Mouse (Mus musculus): ENCODE results near the gene Noa1. TPM values are rescaled to one million over a fixed set of nuclear protein-coding genes. Genes with fewer than 3 reads are reported as not detected.

Noa1 gene
- 34.1 and 36.6 TPM in 2 replicates for polyA plus RNA-seq (2014; fragmentation: Nextera tagmentation; extraction: Ambion mirVana)

DNA sequence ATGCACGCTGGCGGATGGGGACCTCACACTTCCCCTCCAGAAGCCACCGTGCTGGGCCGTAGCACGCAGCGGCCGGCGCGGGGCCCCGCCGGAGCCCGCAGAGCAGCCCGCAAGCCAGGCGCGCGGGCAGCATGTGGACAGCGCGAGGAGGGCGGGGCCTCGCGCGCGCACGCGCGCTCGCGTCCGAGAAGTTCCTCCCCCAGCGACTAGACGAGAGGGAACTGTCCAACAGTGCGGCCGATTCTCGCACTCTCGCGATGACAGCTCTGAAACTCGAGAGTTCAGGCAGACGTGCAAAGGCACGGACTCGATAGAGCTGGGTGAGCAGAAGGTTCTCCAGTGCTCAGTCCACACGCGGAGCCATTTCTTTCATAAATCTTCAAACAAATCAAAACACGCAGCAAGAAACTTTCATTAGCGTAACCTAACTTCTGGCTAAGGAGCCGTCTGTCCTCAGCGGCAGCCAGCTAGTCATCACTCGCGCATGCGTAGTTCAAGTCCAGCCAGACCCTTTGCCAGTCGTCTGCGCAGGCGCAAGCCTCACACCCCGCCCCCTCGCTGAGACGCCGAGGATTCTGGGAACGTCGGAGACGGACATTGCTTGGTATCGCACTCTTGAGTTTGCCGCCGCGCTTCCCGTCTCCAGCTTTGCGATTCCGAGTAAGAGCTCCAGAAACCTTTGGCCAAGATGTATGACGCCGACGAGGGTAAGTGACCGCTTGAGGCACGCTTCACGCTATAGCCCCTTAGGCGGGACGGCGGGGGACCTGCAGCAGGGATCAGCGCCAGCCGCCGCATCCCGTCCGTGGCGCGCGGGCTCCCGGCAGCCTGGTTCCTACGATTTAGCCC is at the start of gene Noa1, which contains the start of gene Polr2b:
Gene Noa1 (minus strand): TSS at position 161 of the 849 bp plus-strand sequence.
Gene Polr2b (plus strand): TSS at position 224 of the 849 bp plus-strand sequence.
- H3K4me1 ChIP-seq (ENCODE audit: control insufficient read depth, insufficient read depth, low read length) = peaks cover 21% of the 10 kb centered on the region
- no peaks in the 10 kb centered on the region for H3K27me3 ChIP-seq (ENCODE audit: control insufficient read depth, insufficient read depth, low read length)
- peak; percentile 100 for DNase-seq (ENCODE audit: low spot score, missing footprints)
- peak within 1 kb of the TSS; percentile 97 for H3K4me2 ChIP-seq
- H3K9me3 ChIP-seq (ENCODE audit: control insufficient read depth, low read length) = no peaks in the 10 kb centered on the region
- peak within 1 kb of the TSS; percentile 88 for H3K4me3 ChIP-seq (ENCODE audit: low read depth, low read length)
- peak; percentile 96 for ATAC-seq (ENCODE audit: low FRiP score)
- under 1% methylated on average over 85 of the region's 85 CpGs for WGBS
- H3K9ac ChIP-seq (ENCODE audit: low read length) = peak within 1 kb of the TSS; percentile 89
- H3K36me3 ChIP-seq (ENCODE audit: control insufficient read depth, insufficient read depth, low read length) = peaks cover 8% of the 10 kb centered on the region; the same call in 1 of the 2 replicates
- H3K27ac ChIP-seq (ENCODE audit: low read depth, low read length) = peak within 1 kb of the TSS; percentile 88

- peak; percentile 97 for DNase-seq (ENCODE audit: low spot score, missing footprints)
- no peaks in the 10 kb centered on the region for H3K9me3 ChIP-seq (ENCODE audit: control insufficient read depth, low read length)
- peak overlapping the region; percentile 54 for H3K9ac ChIP-seq (ENCODE audit: low read length)
Measured at GRCm38 (mm10) chr5:77358347-77358746, 48.5 kb upstream of the Noa1 start.

DNA sequence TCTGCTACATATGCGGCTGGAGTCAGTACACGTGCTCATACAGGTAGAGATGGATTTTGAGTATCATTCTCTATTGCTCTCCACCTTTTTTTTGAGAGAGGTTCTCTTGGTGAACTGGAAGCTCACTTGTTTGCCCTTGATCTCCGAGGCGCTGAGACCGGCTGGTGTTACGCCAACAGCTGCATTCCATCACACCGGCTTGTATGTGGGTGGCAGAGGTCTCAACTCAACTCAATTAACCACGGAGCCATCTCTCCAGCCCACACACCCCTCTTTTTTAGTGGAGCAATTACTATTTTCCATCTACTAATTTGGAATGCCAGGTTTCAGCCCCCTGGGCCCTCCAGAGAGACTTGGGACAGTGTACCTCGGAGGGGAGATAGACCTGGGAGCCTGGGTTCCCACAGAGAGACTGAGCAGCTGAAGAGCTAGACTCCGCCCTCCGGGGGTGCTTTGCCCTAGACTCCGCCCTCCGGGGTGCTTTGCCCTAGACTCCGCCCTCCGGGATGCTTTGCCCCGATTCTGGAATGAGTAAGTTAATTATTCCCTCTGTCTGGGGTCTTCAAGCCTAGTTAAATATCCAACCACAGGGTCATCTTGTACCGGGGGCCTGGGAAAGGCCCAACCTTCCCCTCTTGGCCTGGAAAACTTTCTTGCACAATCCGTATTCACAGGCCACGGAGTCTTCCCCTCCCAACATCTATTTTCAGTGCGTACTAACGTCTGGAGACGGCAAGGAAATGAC is 47.7 kb upstream of the Noa1 start:
- no peaks in the 10 kb centered on the region for H3K36me3 ChIP-seq (ENCODE audit: control insufficient read depth, insufficient read depth, low read length)
- peak overlapping the region; percentile 58 for H3K4me2 ChIP-seq
- H3K27me3 ChIP-seq (ENCODE audit: control insufficient read depth, insufficient read depth, low read length) = no peaks in the 10 kb centered on the region
- WGBS = 18% methylated on average over 22 of the region's 22 CpGs
- peaks cover 9% of the 10 kb centered on the region; the same call in 1 of the 2 replicates for H3K4me1 ChIP-seq (ENCODE audit: control insufficient read depth, insufficient read depth, low read length)
- H3K9ac ChIP-seq (ENCODE audit: low read length) = peak overlapping the region; percentile 47
- no peak overlapping the region for H3K27ac ChIP-seq (ENCODE audit: low read depth, low read length)
- DNase-seq (ENCODE audit: low spot score, missing footprints) = peak; percentile 92
- ATAC-seq (ENCODE audit: low FRiP score) = peak; percentile 71
- no peaks in the 10 kb centered on the region for H3K9me3 ChIP-seq (ENCODE audit: control insufficient read depth, low read length)
- H3K4me3 ChIP-seq (ENCODE audit: low read depth, low read length) = peak overlapping the region; percentile 35

More at GRCm38 (mm10) chr5:77358347-77358746, 48.5 kb upstream of the Noa1 start:
- no peaks in the 10 kb centered on the region for H3K36me3 ChIP-seq (ENCODE audit: control insufficient read depth, insufficient read depth, low read length)
- peak overlapping the region; percentile 58 for H3K4me2 ChIP-seq
- no peaks in the 10 kb centered on the region for H3K27me3 ChIP-seq (ENCODE audit: control insufficient read depth, insufficient read depth, low read length)
- peak; percentile 70 for ATAC-seq (ENCODE audit: low FRiP score)
- peaks cover 9% of the 10 kb centered on the region; the same call in 1 of the 2 replicates for H3K4me1 ChIP-seq (ENCODE audit: control insufficient read depth, insufficient read depth, low read length)
- no peak overlapping the region for H3K27ac ChIP-seq (ENCODE audit: low read depth, low read length)
- WGBS = 2% methylated on average over 10 of the region's 10 CpGs
- H3K4me3 ChIP-seq (ENCODE audit: low read depth, low read length) = peak overlapping the region; percentile 35

DNA sequence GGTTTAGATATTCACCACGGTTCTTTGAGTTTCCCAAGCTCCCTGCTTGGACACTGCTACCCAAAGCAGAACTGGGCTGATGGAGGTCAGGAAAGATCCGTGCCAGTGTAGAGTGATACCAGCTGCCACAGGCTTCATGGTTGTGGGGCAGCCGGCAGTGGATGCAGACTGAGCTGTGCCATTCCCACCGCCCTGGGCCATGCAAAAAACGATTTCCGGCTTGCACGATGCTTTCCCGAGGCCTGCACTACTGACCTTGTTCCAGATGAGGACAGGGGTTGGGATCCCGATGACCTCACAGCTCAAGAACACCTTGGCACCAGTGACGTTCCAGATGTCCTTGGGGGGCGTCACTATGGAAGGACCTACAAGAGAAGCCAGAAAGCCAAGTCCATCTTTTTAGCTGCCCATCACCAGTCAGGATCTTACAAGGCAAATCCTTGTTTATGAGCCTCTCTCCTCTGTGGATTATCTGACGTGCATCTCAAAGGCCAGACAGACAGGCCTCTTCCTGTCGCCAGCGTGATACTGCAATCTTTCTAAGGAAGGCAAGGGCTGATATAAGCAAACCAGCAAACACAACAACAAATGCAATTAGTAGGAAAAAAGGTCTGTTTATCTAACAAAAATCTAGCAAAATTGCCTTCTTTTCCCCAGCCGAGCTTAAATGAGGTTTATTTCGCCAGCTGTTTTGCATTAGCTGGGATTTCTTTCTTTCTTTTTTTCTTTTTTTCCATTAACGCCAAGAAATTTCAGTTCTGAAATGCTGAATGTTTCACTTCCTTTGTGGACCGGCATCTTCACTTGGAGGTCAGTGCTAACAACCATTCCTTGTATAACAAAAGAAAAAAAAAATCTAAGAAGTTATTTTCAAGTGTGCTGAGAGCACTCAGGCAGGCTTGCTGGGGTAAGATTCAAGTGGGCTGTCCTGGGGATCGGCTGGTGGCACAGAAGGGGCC is 45.7 kb upstream of the Noa1 start:
- H3K9me3 ChIP-seq (ENCODE audit: control insufficient read depth, low read length) = no peaks in the 10 kb centered on the region
- H3K27ac ChIP-seq (ENCODE audit: low read depth, low read length) = no peak overlapping the region
- DNase-seq (ENCODE audit: low spot score, missing footprints) (no peak), ATAC-seq (ENCODE audit: low FRiP score) (no peak)
- H3K27me3 ChIP-seq (ENCODE audit: control insufficient read depth, insufficient read depth, low read length) = no peaks in the 10 kb centered on the region
- H3K36me3 ChIP-seq (ENCODE audit: control insufficient read depth, insufficient read depth, low read length) = no peaks in the 10 kb centered on the region
- no peak overlapping the region for H3K9ac ChIP-seq (ENCODE audit: low read length)
- no peak overlapping the region for H3K4me2 ChIP-seq
- H3K4me3 ChIP-seq (ENCODE audit: low read depth, low read length) = no peak overlapping the region
- peaks cover 9% of the 10 kb centered on the region; the same call in 1 of the 2 replicates for H3K4me1 ChIP-seq (ENCODE audit: control insufficient read depth, insufficient read depth, low read length)
- WGBS = 80% methylated on average over 19 of the region's 19 CpGs

DNA sequence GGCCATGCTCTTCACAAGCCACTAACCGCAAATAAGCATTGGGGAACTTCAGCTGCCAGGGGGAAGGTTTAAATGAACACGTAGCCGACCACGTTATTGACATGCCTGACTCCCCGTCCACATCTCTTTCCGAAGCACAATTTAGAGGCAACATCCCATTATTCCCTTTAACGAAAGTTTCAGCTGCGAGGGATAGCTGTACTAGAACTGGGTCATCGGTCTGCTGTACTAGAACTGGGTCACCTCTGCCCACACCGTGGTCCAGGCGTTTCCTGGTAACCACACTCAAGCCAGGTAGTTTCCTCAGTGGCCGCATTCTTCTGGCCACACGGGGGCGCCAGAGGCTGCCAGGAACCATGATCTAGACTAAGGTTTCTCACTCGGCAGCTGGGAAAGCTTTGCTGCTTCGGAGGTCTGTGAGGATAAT is 44.5 kb upstream of the Noa1 start:
- no peak overlapping the region for H3K9ac ChIP-seq (ENCODE audit: low read length)
- DNase-seq (ENCODE audit: low spot score, missing footprints) (peak; percentile 99), ATAC-seq (ENCODE audit: low FRiP score) (peak; percentile 68)
- H3K27me3 ChIP-seq (ENCODE audit: control insufficient read depth, insufficient read depth, low read length) = no peaks in the 10 kb centered on the region
- H3K9me3 ChIP-seq (ENCODE audit: control insufficient read depth, low read length) = no peaks in the 10 kb centered on the region
- no peak overlapping the region for H3K27ac ChIP-seq (ENCODE audit: low read depth, low read length)
- no peaks in the 10 kb centered on the region for H3K36me3 ChIP-seq (ENCODE audit: control insufficient read depth, insufficient read depth, low read length)
- 7% methylated on average over 16 of the region's 16 CpGs for WGBS
- H3K4me2 ChIP-seq = peak overlapping the region; percentile 25; the same call in 1 of the 2 replicates
- peaks cover 9% of the 10 kb centered on the region; the same call in 1 of the 2 replicates for H3K4me1 ChIP-seq (ENCODE audit: control insufficient read depth, insufficient read depth, low read length)
- H3K4me3 ChIP-seq (ENCODE audit: low read depth, low read length) = no peak overlapping the region

- 80% methylated on average over 9 of the region's 9 CpGs for WGBS
- Histone ChIP-seq H3K27ac (ENCODE audit: low read depth, low read length) (no peak overlapping the region), H3K9ac (ENCODE audit: low read length) (no peak overlapping the region), H3K4me1 (ENCODE audit: control insufficient read depth, insufficient read depth, low read length) (no peaks in the 10 kb centered on the region), H3K4me3 (ENCODE audit: low read depth, low read length) (no peak overlapping the region), H3K36me3 (ENCODE audit: control insufficient read depth, insufficient read depth, low read length) (peaks cover 16% of the 10 kb centered on the region), H3K9me3 (ENCODE audit: control insufficient read depth, low read length) (no peaks in the 10 kb centered on the region), H3K4me2 (no peak overlapping the region), H3K27me3 (ENCODE audit: control insufficient read depth, insufficient read depth, low read length) (no peaks in the 10 kb centered on the region)
- ATAC-seq (ENCODE audit: low FRiP score) (no peak), DNase-seq (ENCODE audit: low spot score, missing footprints) (no peak)
Measured at GRCm38 (mm10) chr5:77351691-77352090, 41.8 kb upstream of the Noa1 start.

DNA sequence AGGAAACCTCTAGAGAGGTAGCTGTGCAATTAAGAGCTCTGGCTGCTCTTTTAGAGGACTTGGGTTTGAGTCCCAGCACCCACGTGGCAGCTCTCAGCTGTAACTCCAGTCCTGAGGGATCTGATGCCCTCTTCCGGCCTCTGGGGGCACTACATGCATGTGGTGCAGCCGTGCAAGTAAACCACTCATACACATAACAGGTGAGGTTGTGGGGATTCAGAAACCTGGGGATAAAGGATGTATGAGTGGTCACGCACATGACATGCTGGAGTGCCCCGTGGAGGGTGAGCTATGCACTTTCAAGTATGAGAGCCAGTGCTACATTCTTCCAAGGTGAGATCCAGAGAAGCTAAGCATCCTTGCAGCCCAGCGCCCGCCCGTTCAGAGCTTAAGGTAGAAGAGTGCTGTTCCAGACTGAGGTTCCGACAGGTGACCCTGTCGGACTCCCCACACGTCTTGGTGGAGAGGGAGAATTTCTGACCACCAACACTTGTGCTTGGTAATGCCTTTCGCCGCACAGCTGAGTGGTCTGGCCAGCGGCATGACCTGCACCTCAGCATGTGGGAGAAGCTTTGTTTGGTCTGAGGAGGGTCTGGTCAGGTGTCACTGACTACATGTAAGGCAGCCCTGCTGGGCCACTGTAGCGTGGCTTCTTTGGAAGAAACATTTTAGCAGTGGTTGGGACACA is 40.2 kb upstream of the Noa1 start:
- WGBS = 92% methylated on average over 15 of the region's 15 CpGs

DNA sequence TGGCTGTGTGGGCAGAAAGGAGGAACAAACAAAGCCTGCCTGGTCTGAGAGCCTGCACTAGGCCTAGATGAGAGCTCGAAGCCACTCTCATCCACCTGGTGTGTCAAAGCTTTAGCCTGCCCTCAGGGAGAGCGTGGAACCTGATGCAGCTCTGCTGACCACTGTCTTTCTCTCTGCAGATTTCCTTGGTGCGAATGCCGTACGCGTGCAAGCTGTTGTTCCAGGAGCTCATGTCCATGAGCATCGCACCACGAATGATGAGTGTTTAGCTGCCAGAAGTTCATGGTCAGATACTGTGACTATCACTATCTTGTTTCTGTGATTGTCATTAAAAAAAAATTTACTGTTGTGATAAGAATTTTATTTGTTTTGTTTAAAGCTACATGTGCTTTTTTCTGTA is 39.0 kb upstream of the Noa1 start:
- 94% methylated on average over 8 of the region's 8 CpGs for WGBS
- Histone ChIP-seq H3K4me1 (ENCODE audit: control insufficient read depth, insufficient read depth, low read length) (no peaks in the 10 kb centered on the region), H3K36me3 (ENCODE audit: control insufficient read depth, insufficient read depth, low read length) (peaks cover 25% of the 10 kb centered on the region), H3K9ac (ENCODE audit: low read length) (no peak overlapping the region), H3K4me2 (no peak overlapping the region), H3K9me3 (ENCODE audit: control insufficient read depth, low read length) (no peaks in the 10 kb centered on the region), H3K27ac (ENCODE audit: low read depth, low read length) (no peak overlapping the region), H3K27me3 (ENCODE audit: control insufficient read depth, insufficient read depth, low read length) (no peaks in the 10 kb centered on the region), H3K4me3 (ENCODE audit: low read depth, low read length) (no peak overlapping the region)
- DNase-seq (ENCODE audit: low spot score, missing footprints) (no peak), ATAC-seq (ENCODE audit: low FRiP score) (no peak)

More for the DNA sequence above, 40.2 kb upstream of the Noa1 start:
- Histone ChIP-seq H3K27me3 (ENCODE audit: control insufficient read depth, insufficient read depth, low read length) (no peaks in the 10 kb centered on the region), H3K9me3 (ENCODE audit: control insufficient read depth, low read length) (no peaks in the 10 kb centered on the region), H3K4me1 (ENCODE audit: control insufficient read depth, insufficient read depth, low read length) (no peaks in the 10 kb centered on the region), H3K4me2 (no peak overlapping the region), H3K36me3 (ENCODE audit: control insufficient read depth, insufficient read depth, low read length) (peaks cover 23% of the 10 kb centered on the region), H3K4me3 (ENCODE audit: low read depth, low read length) (no peak overlapping the region), H3K9ac (ENCODE audit: low read length) (no peak overlapping the region), H3K27ac (ENCODE audit: low read depth, low read length) (no peak overlapping the region)
- DNase-seq (ENCODE audit: low spot score, missing footprints) (no peak), ATAC-seq (ENCODE audit: low FRiP score) (no peak)
